Mouse (Mus musculus) cerebellum, adult 2 months (tissue): ENCODE data around the gene Unkl.

Experiments
- CTCF ChIP-seq: fragments of 200-500 bp; IDR thresholded peaks from 2 replicates; pipeline ENCODE4 v1.5.1; 2011; ENCODE audit warnings: low read depth, mild to moderate bottlenecking, control low read depth, low read length, moderate library complexity, borderline replicate concordance; ENCODE audit not compliant: insufficient read depth
- POLR2A ChIP-seq: fragments of 200-500 bp; IDR thresholded peaks from 2 replicates; pipeline ENCODE4 v1.6.1; 2011; ENCODE audit warnings: low read length, control low read depth, borderline replicate concordance; ENCODE audit not compliant: insufficient read depth

DNA sequence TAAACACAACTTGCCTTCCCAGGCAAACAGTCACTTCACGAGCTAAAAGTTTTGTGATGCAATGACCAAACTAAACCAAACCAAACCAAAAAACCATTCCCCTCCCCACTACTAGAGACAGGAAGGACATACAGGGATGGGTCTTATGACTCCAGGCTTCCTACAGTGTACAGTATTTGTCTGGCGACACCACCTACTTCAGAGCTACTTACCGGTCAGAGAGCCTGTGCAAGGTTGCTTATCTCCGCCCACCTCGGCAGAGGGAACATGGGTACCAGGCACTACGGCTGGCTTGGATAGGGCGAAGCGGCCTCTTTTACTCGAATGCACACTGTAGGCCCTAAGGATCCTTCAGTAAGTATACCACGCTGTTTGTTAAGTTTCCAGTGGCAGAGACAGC, 84.1 kb downstream of the Unkl start:
- TF ChIP-seq CTCF (no peak), POLR2A (no peak)
